Mouse (Mus musculus) embryonic facial prominence, embryonic 14.5 days (tissue): ENCODE results near the gene Nipal4. TPM values are rescaled to one million over a fixed set of nuclear protein-coding genes. Genes with fewer than 3 reads are reported as not detected.
A peak's percentile ranks its signal among the peaks of the same experiment; 100 is the strongest.
"Not testable (repeated sequence)": the region's sequence is repeated elsewhere in the genome, so short reads cannot be mapped to it uniquely, and the experiment has no call there.

ENCODE experiments used
- ATAC-seq: fragments of 200-750 bp; cut with Nextera tagmentation; 2 replicates; pipeline ENCODE4 v1.8.0; 2017; ENCODE audit warnings: low read depth, moderate number of reproducible peaks, moderate TSS enrichment
- DNase-seq: peaks from one replicate; pipeline ENCODE4 v3.0.0-alpha.2; 2015; ENCODE audit warnings: low spot score
- H3K27ac ChIP-seq: fragments of 300-500 bp; sonication (generic); replicated peaks from 2 replicates; pipeline ENCODE4 v1.5.1; 2014; ENCODE audit warnings: low read depth, mild to moderate bottlenecking, low read length, moderate library complexity
- H3K27me3 ChIP-seq: fragments of 300-500 bp; sonication (generic); replicated peaks from 2 replicates; pipeline ENCODE4 v1.6.1; 2014; ENCODE audit warnings: low read length; ENCODE audit not compliant: control insufficient read depth, insufficient read depth
- H3K36me3 ChIP-seq: fragments of 300-500 bp; sonication (generic); 2 replicates; pipeline ENCODE4 v1.6.1; 2014; ENCODE audit warnings: low read length, mixed read lengths; ENCODE audit not compliant: control insufficient read depth, insufficient read depth
- H3K4me1 ChIP-seq: fragments of 300-500 bp; sonication (generic); 2 replicates; pipeline ENCODE4 v1.6.1; 2014; ENCODE audit warnings: antibody characterized with exemption, low read length; ENCODE audit not compliant: control insufficient read depth, insufficient read depth
- H3K4me2 ChIP-seq: fragments of 300-500 bp; sonication (generic); 2 replicates; pipeline ENCODE4 v1.6.1; 2014; ENCODE audit warnings: low read depth, mild to moderate bottlenecking, low read length, moderate library complexity, mixed read lengths
- H3K4me3 ChIP-seq: fragments of 300-500 bp; sonication (generic); 2 replicates; pipeline ENCODE4 v1.5.1; 2014; ENCODE audit warnings: low read depth, mild to moderate bottlenecking, low read length
- H3K9ac ChIP-seq: fragments of 300-500 bp; sonication (generic); 2 replicates; pipeline ENCODE4 v1.6.1; 2014; ENCODE audit warnings: low read depth, mild to moderate bottlenecking, low read length, moderate library complexity, mixed read lengths
- H3K9me3 ChIP-seq: fragments of 300-500 bp; sonication (generic); 2 replicates; pipeline ENCODE4 v1.6.1; 2016; ENCODE audit warnings: low read length; ENCODE audit not compliant: control insufficient read depth
- whole genome bisulfite sequencing: fragments of 180-500 bp; shearing (Covaris S2); extraction: QIAGEN DNeasy Blood & Tissue Kit; methylation state at CpG from one replicate; pipeline ENCODE4 v1.1.7; 2014; 5-methylcytosine and 5-hydroxymethylcytosine counted together
- polyA plus RNA-seq: library from polyadenylated mRNA; unstranded; fragments of >200 nt; fragmentation: Nextera tagmentation; extraction: Ambion mirVana; gene quantifications from 2 replicates; pipeline ENCODE4 v1.2.1, GENCODE M21; 2014

Nipal4 gene
- polyA plus RNA-seq, 1 experiment from 2014 or later: 1.8 TPM

DNA sequence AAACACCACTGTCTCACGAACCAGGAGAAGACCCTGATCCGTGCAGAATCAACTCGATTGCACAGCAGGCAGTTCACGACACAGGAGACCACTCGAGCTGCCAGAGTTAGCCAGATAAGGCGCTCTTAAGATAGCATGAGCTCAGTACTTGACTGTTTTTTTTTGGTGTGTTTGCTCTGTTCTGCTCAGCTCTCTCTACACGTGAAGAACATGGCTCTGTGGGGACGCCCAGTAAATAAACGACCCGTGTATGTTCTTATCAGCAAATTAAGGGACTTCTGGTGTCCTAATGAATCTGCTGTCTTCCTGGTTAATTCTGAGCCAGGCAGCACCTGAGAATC is 36.2 kb upstream of the Nipal4 start:
- Histone ChIP-seq H3K27me3 (no peaks in the 10 kb centered on the region), H3K4me3 (no peak overlapping the region), H3K36me3 (no peaks in the 10 kb centered on the region), H3K9ac (no peak overlapping the region), H3K4me2 (no peak overlapping the region), H3K9me3 (no peaks in the 10 kb centered on the region), H3K4me1 (peaks cover 4% of the 10 kb centered on the region), H3K27ac (no peak overlapping the region)
- WGBS: 46% methylated on average over 10 of the region's 10 CpGs
- DNase-seq: no peak
- ATAC-seq: no peak

DNA sequence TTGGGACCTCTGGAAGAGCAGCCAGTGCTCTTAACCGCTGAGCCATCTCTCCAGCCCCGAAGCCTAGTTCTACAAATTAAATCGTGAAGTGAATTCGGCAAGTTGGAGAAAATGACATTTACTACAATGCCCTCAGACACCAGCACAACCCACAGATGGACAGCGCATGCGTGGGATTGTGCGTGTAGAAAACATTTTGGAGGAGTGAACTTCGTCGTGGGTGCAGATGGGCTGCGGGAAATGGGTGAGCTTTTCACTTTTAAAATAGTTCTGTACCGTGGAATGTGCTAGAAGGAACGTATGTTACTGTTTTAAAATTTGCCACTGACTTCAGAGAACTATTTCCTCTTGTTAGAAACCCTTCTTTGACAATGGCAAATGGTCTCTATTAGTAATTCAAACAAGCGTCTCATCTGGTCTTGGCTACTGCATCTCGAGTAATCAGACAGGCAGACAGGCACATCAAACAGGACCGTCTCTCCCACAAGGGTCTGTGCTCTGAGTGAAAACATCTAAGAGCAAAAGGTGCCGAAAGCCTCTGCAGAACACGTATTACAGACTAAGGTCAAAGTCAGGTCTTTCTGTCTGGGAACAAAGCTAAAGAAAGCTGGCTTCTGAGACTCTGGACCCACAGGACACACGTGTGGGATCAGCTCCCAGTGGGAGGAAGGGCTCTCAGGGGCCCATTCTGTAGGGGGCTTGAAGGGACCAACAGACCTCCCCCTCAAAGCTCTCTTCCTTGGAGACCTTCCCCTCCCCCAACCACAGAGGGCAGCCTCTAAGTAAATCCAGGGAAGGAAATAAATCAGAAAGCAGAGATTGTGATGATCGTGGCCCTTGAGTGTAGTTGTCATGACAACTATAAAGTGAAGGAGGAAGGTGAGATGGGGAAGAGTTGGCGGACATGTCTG is 35.6 kb upstream of the Nipal4 start:
- Histone ChIP-seq H3K27ac (no peak overlapping the region), H3K4me1 (peaks cover 4% of the 10 kb centered on the region), H3K4me2 (no peak overlapping the region), H3K9me3 (no peaks in the 10 kb centered on the region), H3K9ac (no peak overlapping the region), H3K27me3 (no peaks in the 10 kb centered on the region), H3K4me3 (no peak overlapping the region), H3K36me3 (no peaks in the 10 kb centered on the region)
- 38% methylated on average over 20 of the region's 20 CpGs for WGBS
- ATAC-seq (no peak), DNase-seq (no peak)

DNA sequence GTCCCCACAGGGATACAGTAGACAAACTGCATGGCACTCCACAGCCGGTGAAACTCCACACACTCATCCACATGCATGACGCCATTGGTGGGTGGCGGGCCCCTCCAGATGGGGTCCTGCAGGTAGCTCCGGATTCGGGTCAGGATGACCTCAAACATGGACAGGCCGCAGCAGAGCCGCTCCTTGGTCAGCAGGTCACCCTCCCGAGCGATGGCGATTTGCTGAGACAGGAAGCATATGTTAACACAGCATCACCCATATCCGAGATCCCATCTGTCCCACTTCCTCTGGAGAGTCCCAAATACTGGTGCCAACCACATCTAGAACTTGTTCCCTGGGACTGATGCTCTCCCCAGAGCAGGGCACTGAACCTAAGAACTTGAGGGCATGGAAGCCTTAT is 34.4 kb upstream of the Nipal4 start:
- Histone ChIP-seq H3K27me3 (no peaks in the 10 kb centered on the region), H3K4me3 (no peak overlapping the region), H3K4me1 (peaks cover 4% of the 10 kb centered on the region), H3K36me3 (no peaks in the 10 kb centered on the region), H3K27ac (no peak overlapping the region), H3K9me3 (no peaks in the 10 kb centered on the region), H3K9ac (no peak overlapping the region), H3K4me2 (no peak overlapping the region)
- WGBS: 78% methylated on average over 11 of the region's 11 CpGs
- DNase-seq (no peak), ATAC-seq (no peak)

- H3K4me3 ChIP-seq: no peak overlapping the region
- H3K4me1 ChIP-seq: 0 out of 2 replicates have a peak, but pooled peaks cover 5% of the 10 kb centered on the region
- DNase-seq (no peak), ATAC-seq (no peak)
- no peak overlapping the region for H3K4me2 ChIP-seq
- H3K36me3 ChIP-seq: no peaks in the 10 kb centered on the region
- WGBS: 46% methylated on average over 4 of the region's 4 CpGs
- H3K27ac ChIP-seq: no peak overlapping the region
- H3K9ac ChIP-seq: no peak overlapping the region
- H3K9me3 ChIP-seq: no peaks in the 10 kb centered on the region
- H3K27me3 ChIP-seq: no peaks in the 10 kb centered on the region
Measured at GRCm38 (mm10) chr11:46194175-46194574, 27.9 kb upstream of the Nipal4 start.

DNA sequence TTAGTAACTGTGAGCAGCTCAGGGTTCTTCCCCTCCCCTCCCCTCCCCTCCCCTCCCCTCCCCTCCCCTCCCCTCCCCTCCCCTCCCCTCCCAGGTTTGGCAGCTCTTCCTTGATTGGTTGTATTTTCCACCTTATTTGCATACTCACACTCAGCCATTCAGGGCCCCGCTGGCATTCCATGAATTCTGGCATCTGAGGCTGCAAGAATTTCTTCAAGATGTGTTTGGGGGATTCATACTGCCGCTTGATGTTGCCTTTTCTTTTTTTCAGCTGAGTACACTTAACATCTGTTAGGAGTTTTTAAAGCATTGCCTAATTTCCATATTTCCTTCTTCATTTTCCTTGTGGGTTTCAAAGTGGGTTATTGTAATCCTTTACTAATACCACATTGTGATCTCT is 22.0 kb upstream of the Nipal4 start:
- Histone ChIP-seq H3K36me3 (no peaks in the 10 kb centered on the region), H3K27me3 (no peaks in the 10 kb centered on the region), H3K9me3 (no peaks in the 10 kb centered on the region), H3K4me3 (no peak overlapping the region), H3K9ac (no peak overlapping the region), H3K27ac (0 out of 2 replicates have a peak overlapping the region, but pooled peaks have one; percentile 71), H3K4me1 (peaks cover 15% of the 10 kb centered on the region), H3K4me2 (no peak overlapping the region)
- DNase-seq: peak; percentile 85
- peak; percentile 55; the same call in 1 of the 2 replicates for ATAC-seq
- 35% methylated on average over 1 of the region's 2 CpGs for WGBS

DNA sequence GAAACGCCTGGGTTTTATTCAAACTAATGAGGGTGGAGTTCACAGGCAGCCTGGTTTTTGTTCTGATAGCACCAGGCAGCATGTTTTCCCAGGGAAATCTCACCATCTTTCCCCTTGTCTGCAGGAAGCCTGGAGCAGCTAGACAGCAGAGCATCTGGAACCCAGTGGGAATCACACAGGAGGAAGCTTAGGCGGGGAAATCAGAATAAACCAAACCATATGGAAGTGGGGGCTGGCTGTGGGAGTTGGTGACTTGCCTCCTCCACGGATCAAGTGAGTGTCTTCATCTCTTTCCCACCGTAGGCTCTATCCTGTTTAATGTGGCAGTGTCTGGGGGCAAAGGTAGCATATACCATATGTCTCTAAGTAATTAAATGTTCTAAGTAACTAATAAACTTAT is 19.2 kb upstream of the Nipal4 start:
- DNase-seq (peak; percentile 78), ATAC-seq (no peak)
- peaks cover 15% of the 10 kb centered on the region for H3K4me1 ChIP-seq
- WGBS: 15% methylated on average over 4 of the region's 4 CpGs
- H3K4me3 ChIP-seq: no peak overlapping the region
- no peaks in the 10 kb centered on the region for H3K36me3 ChIP-seq
- H3K9ac ChIP-seq: no peak overlapping the region
- H3K4me2 ChIP-seq: no peak overlapping the region
- H3K27ac ChIP-seq: no peak overlapping the region; the same call in 1 of the 2 replicates
- H3K9me3 ChIP-seq: no peaks in the 10 kb centered on the region
- no peaks in the 10 kb centered on the region for H3K27me3 ChIP-seq

GRCm38 (mm10) chr11:46184946-46185345 is 18.6 kb upstream of the Nipal4 start:
- H3K4me1 ChIP-seq: peaks cover 15% of the 10 kb centered on the region
- H3K36me3 ChIP-seq: no peaks in the 10 kb centered on the region
- DNase-seq: no peak
- WGBS: 56% methylated on average over 3 of the region's 3 CpGs
- no peak overlapping the region for H3K4me3 ChIP-seq
- no peak overlapping the region for H3K9ac ChIP-seq
- no peak overlapping the region for H3K4me2 ChIP-seq
- ATAC-seq: no peak
- no peaks in the 10 kb centered on the region for H3K27me3 ChIP-seq
- H3K9me3 ChIP-seq: no peaks in the 10 kb centered on the region
- no peak overlapping the region; the same call in 1 of the 2 replicates for H3K27ac ChIP-seq

- H3K4me3 ChIP-seq, ATAC-seq, H3K27me3 ChIP-seq, DNase-seq, H3K36me3 ChIP-seq, H3K9me3 ChIP-seq, H3K9ac ChIP-seq, H3K4me2 ChIP-seq, H3K4me1 ChIP-seq, H3K27ac ChIP-seq: not testable (repeated sequence)
- 93% methylated on average over 1 of the region's 1 CpGs for WGBS
Measured at GRCm38 (mm10) chr11:46182031-46182430, 15.7 kb upstream of the Nipal4 start.
